Mouse (Mus musculus) liver, embryonic 16.5 days (tissue): ENCODE results near the gene Ung. TPM values are rescaled to one million over a fixed set of nuclear protein-coding genes. Genes with fewer than 3 reads are reported as not detected.

Source experiments
- ATAC-seq: fragments of 200-750 bp; cut with Nextera tagmentation; 2 replicates; pipeline ENCODE4 v1.8.0; 2017; ENCODE audit warnings: low read depth, mild to moderate bottlenecking, moderate number of reproducible peaks, moderate library complexity
- H3K27ac ChIP-seq: fragments of 300-500 bp; sonication (generic); 2 replicates; pipeline ENCODE4 v1.5.1; 2014; ENCODE audit warnings: mild to moderate bottlenecking, low read length
- H3K27me3 ChIP-seq: fragments of 300-500 bp; sonication (generic); 2 replicates; pipeline ENCODE4 v1.6.1; 2014; ENCODE audit warnings: low read depth, low read length, mixed read lengths; ENCODE audit not compliant: control insufficient read depth, insufficient read depth
- H3K36me3 ChIP-seq: fragments of 300-500 bp; sonication (generic); 2 replicates; pipeline ENCODE4 v1.6.1; 2014; ENCODE audit warnings: mild to moderate bottlenecking; ENCODE audit not compliant: control insufficient read depth, insufficient read depth
- H3K4me1 ChIP-seq: fragments of 300-500 bp; sonication (generic); 2 replicates; pipeline ENCODE4 v1.6.1; 2014; ENCODE audit warnings: low read depth, low read length, mixed read lengths; ENCODE audit not compliant: control insufficient read depth
- H3K4me2 ChIP-seq: fragments of 300-500 bp; sonication (generic); 2 replicates; pipeline ENCODE4 v1.6.1; 2014; ENCODE audit warnings: low read depth, low read length, mixed read lengths
- H3K4me3 ChIP-seq: fragments of 300-500 bp; sonication (generic); 2 replicates; pipeline ENCODE4 v1.5.1; 2014; ENCODE audit warnings: low read depth, mild to moderate bottlenecking, low read length
- H3K9ac ChIP-seq: fragments of 300-500 bp; sonication (generic); 2 replicates; pipeline ENCODE4 v1.6.1; 2014; ENCODE audit warnings: low read depth, low read length
- H3K9me3 ChIP-seq: fragments of 300-500 bp; sonication (generic); replicated peaks from 2 replicates; pipeline ENCODE4 v1.6.1; 2016; ENCODE audit warnings: low read length; ENCODE audit not compliant: control insufficient read depth
- WGBS: fragments of 180-500 bp; shearing (Covaris S2); extraction: QIAGEN DNeasy Blood & Tissue Kit; methylation state at CpG from one replicate; pipeline ENCODE4 v1.1.7; 2014; ENCODE audit not compliant: insufficient replicate concordance; 5-methylcytosine and 5-hydroxymethylcytosine counted together
- polyA plus RNA-seq: library from polyadenylated mRNA; unstranded; fragments of >200 nt; fragmentation: Nextera tagmentation; extraction: Ambion mirVana; gene quantifications from 2 replicates; pipeline ENCODE4 v1.2.1, GENCODE M21; 2015

The Ung gene
- 13.7 and 15.2 TPM in 2 replicates for polyA plus RNA-seq

- peak within 1 kb of the TSS; percentile 65 for H3K9ac ChIP-seq
- peak; percentile 22; the same call in 1 of the 2 replicates for ATAC-seq
- no peaks in the 10 kb centered on the region for H3K9me3 ChIP-seq
- H3K4me1 ChIP-seq = peaks cover 56% of the 10 kb centered on the region
- peak within 1 kb of the TSS; percentile 74 for H3K27ac ChIP-seq
- WGBS = 2% methylated on average over 29 of the region's 29 CpGs
- peak within 1 kb of the TSS; percentile 100 for H3K4me2 ChIP-seq
- H3K36me3 ChIP-seq = no peaks in the 10 kb centered on the region
- peak within 1 kb of the TSS; percentile 79 for H3K4me3 ChIP-seq
- H3K27me3 ChIP-seq = no peaks in the 10 kb centered on the region
Observed at GRCm38 (mm10) chr5:114130211-114130605, at the start of gene Ung. Gene Ung, plus strand, starts transcription at chr5:114130386.

GRCm38 (mm10) chr5:114085501-114085900 lies 44.7 kb upstream of the Ung start:
- Histone ChIP-seq H3K27ac (no peak overlapping the region), H3K9me3 (no peaks in the 10 kb centered on the region), H3K4me3 (no peak overlapping the region), H3K4me1 (no peaks in the 10 kb centered on the region), H3K36me3 (no peaks in the 10 kb centered on the region), H3K4me2 (no peak overlapping the region), H3K9ac (no peak overlapping the region), H3K27me3 (no peaks in the 10 kb centered on the region)
- ATAC-seq = no peak
- 65% methylated on average over 14 of the region's 14 CpGs for WGBS

GRCm38 (mm10) chr5:114087875-114088480 lies 42.2 kb upstream of the Ung start:
- no peak for ATAC-seq
- H3K4me1 ChIP-seq = no peaks in the 10 kb centered on the region
- H3K4me3 ChIP-seq = no peak overlapping the region
- H3K4me2 ChIP-seq = no peak overlapping the region
- peaks cover 8% of the 10 kb centered on the region for H3K27me3 ChIP-seq
- WGBS = 47% methylated on average over 12 of the region's 12 CpGs
- H3K9me3 ChIP-seq = no peaks in the 10 kb centered on the region
- no peak overlapping the region for H3K9ac ChIP-seq
- no peak overlapping the region for H3K27ac ChIP-seq
- H3K36me3 ChIP-seq = no peaks in the 10 kb centered on the region

GRCm38 (mm10) chr5:114090421-114091013 lies 39.7 kb upstream of the Ung start:
- H3K4me2 ChIP-seq = no peak overlapping the region
- no peaks in the 10 kb centered on the region for H3K36me3 ChIP-seq
- WGBS = 25% methylated on average over 7 of the region's 7 CpGs
- peaks cover 8% of the 10 kb centered on the region for H3K27me3 ChIP-seq
- H3K9ac ChIP-seq = no peak overlapping the region
- ATAC-seq = no peak
- H3K4me3 ChIP-seq = no peak overlapping the region
- H3K27ac ChIP-seq = no peak overlapping the region
- no peaks in the 10 kb centered on the region for H3K4me1 ChIP-seq
- no peaks in the 10 kb centered on the region for H3K9me3 ChIP-seq

- Histone ChIP-seq H3K9me3 (no peaks in the 10 kb centered on the region), H3K36me3 (no peaks in the 10 kb centered on the region), H3K4me2 (no peak within 1 kb of the TSS), H3K27ac (no peak within 1 kb of the TSS), H3K4me1 (no peaks in the 10 kb centered on the region), H3K27me3 (peaks cover 8% of the 10 kb centered on the region), H3K4me3 (no peak within 1 kb of the TSS), H3K9ac (no peak within 1 kb of the TSS)
- ATAC-seq = 0 out of 2 replicates have a peak, but pooled peaks have one; percentile 21
- WGBS = 4% methylated on average over 40 of the region's 40 CpGs
Observed at GRCm38 (mm10) chr5:114091057-114091807, 39.0 kb upstream of the Ung start, which contains the start of gene Svop. Gene Svop, minus strand, starts transcription at chr5:114091570.

GRCm38 (mm10) chr5:114099709-114100389 lies 30.3 kb upstream of the Ung start:
- Histone ChIP-seq H3K9ac (peak overlapping the region; percentile 80), H3K4me2 (peak overlapping the region; percentile 77), H3K9me3 (no peaks in the 10 kb centered on the region), H3K4me1 (peaks cover 12% of the 10 kb centered on the region), H3K4me3 (peak overlapping the region; percentile 78), H3K36me3 (no peaks in the 10 kb centered on the region), H3K27me3 (no peaks in the 10 kb centered on the region), H3K27ac (no peak overlapping the region)
- peak; percentile 86 for ATAC-seq
- WGBS = 7% methylated on average over 37 of the region's 37 CpGs

- H3K27me3 ChIP-seq = no peaks in the 10 kb centered on the region
- peaks cover 2% of the 10 kb centered on the region; the same call in 1 of the 2 replicates for H3K36me3 ChIP-seq
- H3K4me1 ChIP-seq = peaks cover 12% of the 10 kb centered on the region
- no peaks in the 10 kb centered on the region for H3K9me3 ChIP-seq
- peak; percentile 64 for ATAC-seq
- peak overlapping the region; percentile 80 for H3K9ac ChIP-seq
- H3K4me2 ChIP-seq = peak overlapping the region; percentile 77
- peak overlapping the region; percentile 78 for H3K4me3 ChIP-seq
- H3K27ac ChIP-seq = no peak overlapping the region
- 4% methylated on average over 64 of the region's 64 CpGs for WGBS
Observed at GRCm38 (mm10) chr5:114100390-114101099, 29.6 kb upstream of the Ung start.

- H3K9me3 ChIP-seq = no peaks in the 10 kb centered on the region
- no peak for ATAC-seq
- H3K27me3 ChIP-seq = no peaks in the 10 kb centered on the region
- no peak overlapping the region for H3K4me3 ChIP-seq
- WGBS = 77% methylated on average over 4 of the region's 4 CpGs
- H3K4me1 ChIP-seq = peaks cover 12% of the 10 kb centered on the region
- peaks cover 4% of the 10 kb centered on the region; the same call in 1 of the 2 replicates for H3K36me3 ChIP-seq
- no peak overlapping the region for H3K4me2 ChIP-seq
- no peak overlapping the region for H3K27ac ChIP-seq
- H3K9ac ChIP-seq = no peak overlapping the region
Observed at GRCm38 (mm10) chr5:114101873-114102272, 28.3 kb upstream of the Ung start.
